In the genomic region with DNA sequence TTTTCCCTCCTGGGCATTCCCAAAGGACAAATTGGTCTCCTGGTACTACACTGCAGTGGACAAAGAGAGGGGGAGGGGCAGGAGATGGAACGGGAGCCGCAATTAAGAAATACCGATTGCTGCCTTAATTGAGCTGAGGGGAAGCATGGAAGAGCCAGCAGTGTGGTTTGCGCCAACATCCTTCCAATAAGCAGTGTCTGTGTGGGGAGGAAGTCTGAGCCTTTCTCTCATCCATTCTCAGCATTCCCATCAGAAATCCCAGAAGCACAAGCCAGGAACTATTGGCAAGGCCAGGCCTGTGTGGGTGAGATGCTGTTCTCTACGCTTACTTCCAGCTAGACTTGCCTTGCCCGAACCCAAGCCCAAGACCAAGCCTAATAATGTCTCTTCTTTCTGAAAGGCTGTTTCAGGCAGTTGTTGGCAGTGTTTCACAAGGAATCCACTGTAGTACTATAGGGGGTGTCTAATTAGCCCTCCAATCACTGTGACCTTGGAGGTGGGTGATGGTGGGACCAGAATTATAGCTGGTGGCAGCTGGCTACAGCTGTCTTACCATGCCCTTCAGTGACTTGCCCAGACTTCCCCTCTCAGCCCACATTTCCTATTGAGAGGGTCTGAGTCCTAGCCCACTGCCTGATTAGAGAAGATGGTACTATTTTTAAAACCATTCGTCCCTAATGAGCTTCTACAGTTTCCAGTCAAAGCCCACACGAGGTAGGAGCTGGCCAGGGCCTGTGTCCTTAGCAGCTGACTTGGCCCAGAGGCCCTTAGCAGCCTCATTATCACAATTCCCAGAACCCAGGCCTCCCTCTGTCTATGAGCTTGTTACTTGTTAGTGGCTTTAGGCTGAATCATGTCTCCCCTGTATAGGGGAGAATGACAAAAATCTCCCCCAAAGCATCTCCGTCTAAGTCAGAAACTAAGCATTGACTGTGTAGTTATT, we compare ENCODE assay signal across 16 mouse cellular contexts.
A peak's percentile ranks its signal among the peaks of the same experiment; 100 is the strongest.
DNase-seq lines count a peak whose midpoint lies in the region; ATAC-seq and TF ChIP-seq lines count a peak whose summit lies in the region.
"Had no signal": no experiment of that assay in that cellular context is flagged by ENCODE, and none has a peak within 500 bp of the region (broad histone marks: within the 10 kb centered on the region; RNA-seq: fewer than 3 reads in every experiment).

No protein-coding gene starts in this region.

- no peak overlapping the region for H3K4me3 ChIP-seq in forebrain, embryonic 11.5 days (ENCODE audit: low read depth, low read length)
- no peak overlapping the region for H3K4me3 ChIP-seq in forebrain, embryonic 10.5 days
- H3K4me3 ChIP-seq in forebrain, postnatal 0 days (ENCODE audit: low read depth, low read length): no peak overlapping the region
- H3K4me3 ChIP-seq in intestine, embryonic 16.5 days (ENCODE audit: low read length): no peak overlapping the region
- H3K4me3 ChIP-seq in hindbrain, embryonic 14.5 days (replicated peaks; ENCODE audit: low read length): no peak overlapping the region
- H3K4me3 ChIP-seq: hindbrain, embryonic 15.5 days; midbrain, embryonic 10.5 days had no signal

- peak; percentile 50 for DNase-seq in forebrain, embryonic 11.5 days (ENCODE audit: low spot score)
- DNase-seq in forebrain, embryonic 10.5 days (ENCODE audit: extremely low spot score, low spot score): no peak
- peak; percentile 6 to 11 for DNase-seq in left cerebral cortex, postnatal 14 days (ENCODE audit: low spot score in 2 of 2)
- no peak for DNase-seq in left cerebral cortex, postnatal 4 days
- peak; percentile 32 for DNase-seq in forebrain, postnatal 0 days
- peak; percentile 12 to 42 for DNase-seq in layer of hippocampus, adult 8-10 months (ENCODE audit: low spot score in 2 of 2)
- DNase-seq in hindbrain, embryonic 14.5 days (ENCODE audit: low spot score): no peak
- DNase-seq: adrenal gland, postnatal 25 days; cerebellum, adult 11 months; kidney, adult 9 months; thymus, postnatal 14 days had no signal

- no peaks in the 10 kb centered on the region for H3K27me3 ChIP-seq in forebrain, embryonic 11.5 days (ENCODE audit: control insufficient read depth, insufficient read depth, low read length)
- H3K27me3 ChIP-seq in forebrain, embryonic 10.5 days (ENCODE audit: poor library complexity, severe bottlenecking): no peaks in the 10 kb centered on the region
- no peaks in the 10 kb centered on the region for H3K27me3 ChIP-seq in forebrain, postnatal 0 days (ENCODE audit: insufficient read depth, low read length)
- no peaks in the 10 kb centered on the region for H3K27me3 ChIP-seq in intestine, embryonic 16.5 days (replicated peaks; ENCODE audit: control insufficient read depth, insufficient read depth, low read length)
- H3K27me3 ChIP-seq in hindbrain, embryonic 14.5 days (ENCODE audit: control insufficient read depth, insufficient read depth, low read length): no peaks in the 10 kb centered on the region
- H3K27me3 ChIP-seq: hindbrain, embryonic 15.5 days had no signal

- peak; percentile 54 for ATAC-seq in forebrain, embryonic 11.5 days (replicated peaks; ENCODE audit: low FRiP score)
- peak; percentile 83 for ATAC-seq in forebrain, postnatal 0 days
- no peak for ATAC-seq in intestine, embryonic 16.5 days
- no peak for ATAC-seq in hindbrain, embryonic 14.5 days (ENCODE audit: low FRiP score)
- ATAC-seq: lung, postnatal 0 days had no signal

- no peaks in the 10 kb centered on the region for H3K4me1 ChIP-seq in forebrain, embryonic 11.5 days (replicated peaks; ENCODE audit: control insufficient read depth, insufficient read depth, low read length)
- peaks cover 13% of the 10 kb centered on the region for H3K4me1 ChIP-seq in forebrain, embryonic 10.5 days
- no peaks in the 10 kb centered on the region for H3K4me1 ChIP-seq in forebrain, postnatal 0 days (ENCODE audit: insufficient read depth)
- H3K4me1 ChIP-seq in intestine, embryonic 16.5 days (ENCODE audit: control insufficient read depth, insufficient read depth, low read length): no peaks in the 10 kb centered on the region
- no peaks in the 10 kb centered on the region for H3K4me1 ChIP-seq in hindbrain, embryonic 14.5 days (replicated peaks; ENCODE audit: control insufficient read depth, insufficient read depth, low read length)
- H3K4me1 ChIP-seq: hindbrain, embryonic 15.5 days had no signal

- intact Hi-C loops in left cerebral cortex, postnatal 14 days (cut with DNase I): no loop called here
- intact Hi-C loops in left cerebral cortex, postnatal 4 days (cut with DNase I): no loop called here

- H3K27ac ChIP-seq in forebrain, embryonic 11.5 days (ENCODE audit: low read depth, low read length): no peak overlapping the region
- H3K27ac ChIP-seq in forebrain, embryonic 10.5 days: no peak overlapping the region
- H3K27ac ChIP-seq in forebrain, postnatal 0 days (ENCODE audit: low read depth, low read length): no peak overlapping the region
- no peak overlapping the region for H3K27ac ChIP-seq in intestine, embryonic 16.5 days (ENCODE audit: low read length)
- no peak overlapping the region for H3K27ac ChIP-seq in hindbrain, embryonic 14.5 days
- H3K27ac ChIP-seq: hindbrain, embryonic 15.5 days; midbrain, embryonic 10.5 days had no signal

- H3K4me2 ChIP-seq in forebrain, embryonic 11.5 days (ENCODE audit: low read depth, low read length, severe bottlenecking): no peak overlapping the region
- no peak overlapping the region for H3K4me2 ChIP-seq in forebrain, postnatal 0 days (ENCODE audit: low read depth)
- H3K4me2 ChIP-seq in intestine, embryonic 16.5 days (ENCODE audit: low read depth, low read length): no peak overlapping the region
- no peak overlapping the region for H3K4me2 ChIP-seq in hindbrain, embryonic 14.5 days (replicated peaks)
- H3K4me2 ChIP-seq: hindbrain, embryonic 15.5 days; liver, embryonic 11.5 days had no signal

- H3K36me3 ChIP-seq in forebrain, embryonic 11.5 days (ENCODE audit: control insufficient read depth, insufficient read depth, low read length): no peaks in the 10 kb centered on the region
- H3K36me3 ChIP-seq in forebrain, embryonic 10.5 days (replicated peaks): no peaks in the 10 kb centered on the region
- H3K36me3 ChIP-seq in forebrain, postnatal 0 days (ENCODE audit: insufficient read depth): no peaks in the 10 kb centered on the region
- H3K36me3 ChIP-seq in intestine, embryonic 16.5 days (ENCODE audit: control insufficient read depth, insufficient read depth, low read length): no peaks in the 10 kb centered on the region
- H3K36me3 ChIP-seq in hindbrain, embryonic 14.5 days (replicated peaks; ENCODE audit: control insufficient read depth, insufficient read depth): no peaks in the 10 kb centered on the region
- H3K36me3 ChIP-seq: hindbrain, embryonic 15.5 days; midbrain, embryonic 10.5 days had no signal

- no peaks in the 10 kb centered on the region for H3K9me3 ChIP-seq in forebrain, embryonic 11.5 days (ENCODE audit: control insufficient read depth, low read length)
- H3K9me3 ChIP-seq in forebrain, embryonic 10.5 days: no peaks in the 10 kb centered on the region
- H3K9me3 ChIP-seq in forebrain, postnatal 0 days (ENCODE audit: low read length): no peaks in the 10 kb centered on the region
- H3K9me3 ChIP-seq in intestine, embryonic 16.5 days (ENCODE audit: control insufficient read depth, low read length): no peaks in the 10 kb centered on the region
- H3K9me3 ChIP-seq in hindbrain, embryonic 14.5 days (ENCODE audit: control insufficient read depth, low read length): no peaks in the 10 kb centered on the region
- H3K9me3 ChIP-seq: hindbrain, embryonic 15.5 days; midbrain, embryonic 10.5 days had no signal

- WGBS in forebrain, embryonic 11.5 days: 66% methylated on average over 9 of the region's 9 CpGs
- WGBS in forebrain, embryonic 10.5 days: 83% methylated on average over 9 of the region's 9 CpGs
- WGBS in forebrain, postnatal 0 days: 43% methylated on average over 9 of the region's 9 CpGs
- 81% methylated on average over 9 of the region's 9 CpGs for WGBS in intestine, embryonic 16.5 days
- 82% methylated on average over 9 of the region's 9 CpGs for WGBS in hindbrain, embryonic 14.5 days

- H3K9ac ChIP-seq in forebrain, embryonic 11.5 days (ENCODE audit: low read length): no peak overlapping the region
- H3K9ac ChIP-seq in forebrain, postnatal 0 days: no peak overlapping the region
- no peak overlapping the region for H3K9ac ChIP-seq in intestine, embryonic 16.5 days (ENCODE audit: low read depth, low read length)
- H3K9ac ChIP-seq in hindbrain, embryonic 14.5 days: no peak overlapping the region
- H3K9ac ChIP-seq: hindbrain, embryonic 15.5 days had no signal

- no peak for TF ChIP-seq CTCF in forebrain, postnatal 0 days (IDR thresholded peaks at IDR 0.05; ENCODE audit: low read depth)

Comparison
In these comparisons a context has a peak if more than half of its experiments do, and no peak if none do; other contexts are left out.
1. DNase-seq: peak in forebrain, embryonic 11.5 days (single experiment), left cerebral cortex, postnatal 14 days (2 of 2), forebrain, postnatal 0 days (single experiment) and layer of hippocampus, adult 8-10 months (2 of 2); none in forebrain, embryonic 10.5 days (single experiment), left cerebral cortex, postnatal 4 days (single experiment) and hindbrain, embryonic 14.5 days (single experiment).
2. ATAC-seq: peak in forebrain, embryonic 11.5 days (single experiment) and forebrain, postnatal 0 days (single experiment); none in intestine, embryonic 16.5 days (single experiment) and hindbrain, embryonic 14.5 days (single experiment).